Mouse (Mus musculus) retina, postnatal 1 day (tissue): ENCODE data around the gene Gosr2.

ENCODE experiments used
- DNase-seq: peaks from one replicate; pipeline ENCODE4 v3.0.0-alpha.2; 2012

Gene Gosr2

GRCm38 (mm10) chr11:103688271-103688979, 9.3 kb downstream of the Gosr2 start:
- DNase-seq: no peak

DNA sequence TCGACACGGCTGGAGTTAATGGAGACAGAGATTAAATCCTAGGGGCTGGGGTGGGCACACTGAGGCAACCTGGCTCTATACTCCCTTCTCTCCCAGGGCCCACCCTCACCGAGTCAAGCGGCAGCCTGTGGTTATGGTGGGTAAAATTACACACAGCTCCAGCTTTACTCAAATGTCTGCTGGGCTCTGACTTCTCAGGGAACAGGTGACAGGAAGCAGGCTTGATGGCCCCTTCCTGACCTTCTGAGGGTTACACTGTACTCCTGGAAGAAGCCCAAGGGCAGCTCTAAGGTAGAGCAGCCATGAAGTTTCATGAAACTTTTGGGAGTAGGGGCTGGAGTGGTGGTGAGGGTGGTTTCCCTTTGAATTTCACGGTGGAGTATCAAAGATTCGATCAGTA, 11.0 kb downstream of the Gosr2 start:
- DNase-seq: no peak

GRCm38 (mm10) chr11:103685261-103685736, 12.4 kb downstream of the Gosr2 start:
- DNase-seq: no peak

DNA sequence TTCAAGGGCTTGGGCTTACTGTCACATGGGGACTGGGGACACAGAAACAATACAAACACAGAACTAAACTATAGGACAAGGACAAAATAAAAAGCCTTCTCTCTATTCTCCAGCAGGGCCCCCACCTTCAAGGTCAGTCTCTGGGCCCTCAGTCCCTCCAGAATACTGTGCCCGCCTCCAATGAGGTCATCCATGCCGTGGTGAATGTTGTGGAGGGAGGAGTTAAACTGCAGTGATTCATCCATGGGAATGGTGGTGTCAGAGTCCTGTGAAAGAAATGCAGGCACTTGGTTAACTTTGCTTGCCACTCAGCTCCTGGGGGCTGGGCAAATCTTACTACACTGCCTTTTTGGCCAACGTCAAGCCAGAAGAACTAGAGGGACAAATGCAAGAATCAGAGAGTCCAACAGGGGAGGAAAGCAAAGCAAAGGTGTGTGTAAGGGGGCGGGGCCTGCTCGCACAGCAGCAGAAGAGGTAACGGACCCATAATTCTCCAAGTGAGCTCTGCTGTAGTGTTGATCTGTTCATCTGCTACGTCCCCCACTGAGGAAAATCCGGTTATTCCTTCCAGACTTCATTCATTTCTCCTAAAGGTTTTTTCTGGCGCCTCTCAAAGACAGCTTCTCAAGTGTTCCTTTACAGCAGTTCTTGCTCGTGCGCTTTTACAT, 13.9 kb downstream of the Gosr2 start:
- DNase-seq: no peak

DNA sequence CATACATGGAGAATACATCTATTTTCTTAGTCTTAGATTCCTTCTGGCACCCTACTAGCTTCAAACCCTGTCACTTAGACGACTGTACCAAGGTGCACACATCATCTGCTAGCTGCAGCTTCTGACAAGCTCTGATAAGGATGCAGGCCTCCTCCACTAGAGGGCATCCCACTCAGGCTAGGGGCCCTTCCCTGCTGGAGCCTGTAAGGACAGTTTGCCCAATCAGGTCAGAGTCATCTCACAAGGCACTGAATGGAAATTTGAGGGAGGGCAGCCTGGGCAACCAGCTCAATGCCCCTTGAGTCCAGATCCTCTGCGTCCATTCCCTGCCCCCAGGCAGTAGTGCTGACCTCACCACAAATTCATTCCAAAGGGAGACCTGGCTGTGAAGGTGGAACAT, 20.7 kb downstream of the Gosr2 start:
- peak; percentile 67 for DNase-seq

DNA sequence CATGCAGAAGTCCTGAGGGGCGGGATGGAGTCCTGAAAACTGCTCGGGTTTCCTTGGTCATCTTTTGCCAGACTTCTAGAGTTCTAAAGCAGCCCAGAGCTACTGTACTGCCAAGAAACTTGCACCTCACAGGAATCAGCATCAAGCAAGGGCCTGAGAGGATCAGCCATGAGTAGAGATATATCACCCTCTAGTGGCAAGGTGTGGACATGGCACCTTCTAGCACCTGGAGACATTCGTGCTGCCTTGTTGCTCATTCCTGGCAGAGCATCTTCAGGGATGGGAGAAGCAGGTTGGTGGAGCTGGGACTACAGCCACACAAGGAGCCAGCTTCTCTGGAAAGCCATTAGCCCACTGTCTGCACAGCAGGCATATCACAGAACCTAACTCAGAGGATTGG, 22.1 kb downstream of the Gosr2 start:
- peak; percentile 76 for DNase-seq

DNA sequence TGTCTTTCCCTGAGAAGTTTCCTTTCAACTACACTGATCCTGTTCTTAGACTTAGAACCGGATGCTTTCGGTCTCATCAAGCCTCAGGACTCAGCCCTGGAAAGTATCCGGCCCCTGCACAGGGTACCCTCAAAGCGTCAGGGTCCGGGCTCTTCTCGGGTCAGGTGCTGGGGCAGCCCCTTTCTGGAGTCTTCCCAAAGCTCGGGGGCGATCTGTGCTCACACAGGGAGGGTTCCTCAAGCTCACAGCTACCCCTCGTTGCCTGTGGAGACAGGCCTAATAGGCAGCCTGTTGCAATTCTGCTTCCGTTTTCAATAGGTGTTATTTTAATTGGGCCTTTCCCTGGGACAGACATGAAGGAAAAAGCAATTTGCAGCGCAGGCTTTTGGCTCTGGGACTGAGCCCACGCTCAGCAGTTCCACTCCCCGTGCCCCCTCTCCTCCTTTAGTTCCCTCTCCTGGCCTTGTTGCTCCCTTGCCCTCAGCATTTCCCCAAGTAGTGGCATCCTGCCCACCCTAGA, 30.7 kb downstream of the Gosr2 start:
- peak; percentile 9 for DNase-seq

DNA sequence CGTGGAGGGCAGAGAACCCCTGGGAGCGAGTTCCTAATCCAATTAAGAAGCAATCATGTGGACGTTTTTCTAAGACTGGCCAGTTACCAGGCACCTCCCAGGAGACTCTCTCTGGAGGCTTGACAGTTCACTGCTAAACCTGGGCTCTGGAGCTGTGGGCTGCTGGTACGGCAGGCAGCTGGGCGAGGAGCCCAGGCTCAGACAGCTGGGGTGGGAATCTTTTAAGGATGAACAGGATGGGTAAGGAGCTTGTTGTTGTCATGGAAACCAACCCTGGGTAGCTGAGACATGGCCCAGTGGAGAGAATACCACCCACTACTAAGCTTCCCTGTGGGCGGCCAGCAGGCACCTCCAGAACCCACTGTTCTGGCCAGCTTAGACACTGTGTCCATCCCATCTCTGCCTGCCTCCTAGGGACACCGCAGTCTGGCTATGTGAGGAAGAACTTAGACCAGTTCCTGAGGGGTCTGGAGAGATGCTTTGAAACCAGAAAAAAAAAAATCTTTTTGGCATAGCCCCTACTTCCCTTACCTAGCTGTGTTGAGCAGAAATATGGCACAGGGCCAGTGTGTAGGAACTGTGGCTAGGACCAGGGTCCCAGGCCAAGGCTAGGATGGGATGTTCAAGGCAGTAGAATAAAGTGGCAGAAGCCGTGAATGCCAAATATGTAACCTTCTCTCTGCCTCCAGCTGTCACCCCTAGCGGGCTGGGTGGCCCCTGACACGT, 31.4 kb downstream of the Gosr2 start:
- peak; percentile 65 for DNase-seq

- DNase-seq: no peak
These were observed 32.0 kb downstream of the Gosr2 start for GRCm38 (mm10) chr11:103665695-103666094.

DNA sequence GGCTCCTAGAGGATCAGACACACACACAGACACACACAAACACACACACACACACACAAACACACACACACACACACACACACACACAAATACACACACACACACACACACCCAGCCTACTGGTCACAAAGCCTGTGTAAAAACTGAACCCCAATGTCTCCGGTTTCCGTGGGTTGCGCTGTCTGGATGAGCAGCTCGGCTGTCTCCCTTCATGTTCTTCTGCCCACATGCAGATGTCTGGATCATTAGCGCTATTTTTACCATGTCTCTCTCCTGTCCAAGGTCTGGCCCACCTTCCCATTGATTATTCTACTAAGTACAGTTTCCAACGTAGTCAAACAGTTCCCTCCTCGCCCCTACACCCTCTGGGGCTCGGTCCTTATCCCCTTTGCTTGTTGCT, 34.6 kb downstream of the Gosr2 start:
- DNase-seq: no peak

DNA sequence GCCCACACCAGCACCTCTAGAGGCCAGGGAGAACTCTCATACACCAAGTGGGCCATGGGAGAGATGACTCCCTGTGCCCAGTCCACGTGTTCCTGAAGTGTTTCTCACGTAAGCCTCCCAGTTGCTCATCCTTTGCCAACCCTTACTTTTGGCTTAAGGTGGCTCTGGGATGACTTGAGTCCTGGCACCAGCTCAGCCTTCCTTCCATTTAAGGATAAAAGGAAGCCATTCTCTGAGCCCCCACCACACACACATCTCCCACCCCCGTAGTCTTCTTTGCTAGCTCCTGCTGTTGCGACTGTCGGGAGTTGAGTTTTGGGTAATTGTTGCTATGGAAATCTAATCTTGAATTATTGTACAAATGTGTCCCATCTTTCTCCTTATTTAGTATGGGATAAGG, 35.2 kb downstream of the Gosr2 start:
- no peak for DNase-seq

DNA sequence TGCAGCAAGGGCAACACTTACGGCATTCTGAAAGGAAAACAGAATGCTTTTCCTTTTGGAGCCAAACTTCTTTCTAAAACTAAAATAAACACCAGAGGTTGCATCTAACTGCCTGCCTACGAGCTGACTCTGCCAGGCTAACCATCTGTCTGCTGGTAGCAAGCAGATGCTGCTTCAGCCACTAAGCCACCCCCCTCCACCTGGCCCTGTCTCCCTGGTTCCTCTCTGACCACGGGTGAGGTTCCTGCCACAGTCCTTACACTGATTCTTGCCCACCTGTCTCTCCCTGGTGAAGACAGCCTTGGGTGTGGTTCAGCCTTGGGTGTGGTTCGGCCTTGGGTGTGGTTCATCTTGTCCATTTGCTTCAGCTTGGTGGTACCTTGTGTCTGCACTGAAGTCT, 35.8 kb downstream of the Gosr2 start:
- DNase-seq: peak; percentile 24

DNA sequence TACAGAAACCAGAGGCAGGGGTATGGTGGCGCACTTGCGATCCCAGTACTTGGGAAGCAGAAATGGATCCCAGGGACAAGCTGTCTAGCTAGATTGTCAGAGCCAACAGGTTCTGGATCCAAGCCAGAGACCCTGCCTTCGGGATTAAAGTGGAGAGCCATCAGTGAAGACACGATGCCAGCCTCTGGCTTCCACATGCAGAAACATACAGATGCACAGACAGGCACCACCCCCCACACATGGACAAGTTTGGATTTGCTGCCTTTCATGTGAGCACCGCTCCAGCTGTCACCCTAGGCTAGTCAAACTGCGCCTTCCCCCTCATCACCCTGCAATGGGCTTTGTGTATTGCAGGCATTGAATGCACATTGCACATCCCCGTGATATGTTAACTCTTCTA, 39.5 kb downstream of the Gosr2 start:
- peak; percentile 21 for DNase-seq

- peak; percentile 60 for DNase-seq
These were observed 41.2 kb downstream of the Gosr2 start for GRCm38 (mm10) chr11:103656520-103656919.

- DNase-seq: no peak
These were observed 44.2 kb downstream of the Gosr2 start for GRCm38 (mm10) chr11:103653359-103653965.

DNA sequence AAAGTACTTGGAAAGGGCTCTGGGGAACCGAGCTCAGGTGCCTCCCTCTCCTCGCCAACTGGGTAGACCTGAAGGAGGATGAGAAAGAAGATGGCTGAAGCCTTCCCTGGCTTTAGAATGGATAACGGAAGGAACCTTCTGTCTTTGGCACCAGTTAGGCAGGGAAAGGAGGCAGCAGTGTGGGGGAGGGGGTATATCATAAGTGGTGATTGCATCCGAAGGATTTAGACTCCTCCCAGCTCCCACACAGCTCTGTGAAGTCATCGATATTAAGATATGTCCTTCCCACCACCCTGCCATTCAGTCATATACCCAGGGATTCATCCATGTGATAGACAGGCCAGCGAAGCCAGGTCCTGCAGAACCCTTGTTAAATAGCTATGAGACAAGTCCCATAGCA, 46.3 kb downstream of the Gosr2 start:
- no peak for DNase-seq

DNA sequence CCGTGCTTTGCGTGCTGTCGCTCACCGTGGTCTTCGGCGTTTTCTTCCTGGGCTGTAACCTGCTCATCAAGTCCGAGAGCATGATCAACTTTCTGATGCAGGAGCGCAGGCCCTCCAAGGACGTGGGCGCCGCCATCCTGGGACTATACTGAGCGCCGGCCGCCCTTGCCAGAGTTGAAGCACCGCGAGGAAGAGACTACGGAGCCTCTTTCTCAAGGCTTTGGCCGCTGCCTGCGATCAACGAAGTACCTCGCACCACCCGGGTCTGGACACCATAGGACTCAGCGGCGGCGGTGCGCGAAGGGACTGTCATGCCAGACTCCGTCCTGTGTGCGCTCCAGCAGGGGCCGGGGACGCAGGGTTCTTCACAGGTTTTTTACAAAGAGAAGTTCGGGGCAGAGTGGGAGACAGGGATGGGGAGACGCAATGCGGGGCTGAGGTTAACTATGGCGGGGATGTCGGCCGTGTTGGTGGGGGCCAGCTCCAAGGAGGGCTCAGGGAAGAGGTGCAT, 47.7 kb downstream of the Gosr2 start:
- DNase-seq: no peak

- DNase-seq: peak; percentile 44
These were observed 48.3 kb downstream of the Gosr2 start, which contains the start of gene Rprml for GRCm38 (mm10) chr11:103649301-103649982. Gene Rprml (plus strand): TSS chr11:103649570.

GRCm38 (mm10) chr11:103648656-103649055, 49.0 kb downstream of the Gosr2 start:
- no peak for DNase-seq

DNA sequence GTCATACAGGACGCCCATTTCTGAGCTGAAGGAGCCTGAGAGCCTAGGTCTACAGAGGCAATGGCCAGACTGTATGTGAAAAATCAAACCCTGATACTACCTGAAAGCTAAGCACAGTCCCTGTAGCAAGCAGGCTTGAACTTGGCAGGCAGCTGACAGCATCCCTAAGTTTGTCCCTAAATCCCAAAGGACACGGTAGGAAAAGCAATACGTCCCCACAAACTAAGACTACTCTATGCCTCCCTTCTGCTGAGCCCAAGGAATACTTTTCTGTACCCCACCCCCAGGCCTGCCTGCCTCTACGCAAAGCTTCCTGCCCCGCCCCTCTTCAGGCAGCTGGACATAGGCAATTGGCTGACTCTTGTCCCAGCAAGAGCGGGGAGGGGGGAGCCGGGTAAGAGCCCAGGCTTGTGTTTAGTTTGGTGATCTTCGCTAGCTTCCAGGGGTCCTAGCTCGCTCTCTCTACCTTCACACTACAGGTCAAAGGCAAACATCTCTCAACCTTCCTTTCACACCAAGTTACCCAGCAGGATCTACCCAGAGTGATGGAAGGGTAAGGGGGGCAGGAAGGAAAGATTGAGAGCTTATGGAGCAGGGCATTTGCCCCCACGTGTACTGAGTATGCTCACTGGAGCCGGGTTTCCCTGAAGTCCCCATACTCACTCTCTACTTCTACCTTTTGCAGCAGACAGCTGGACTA, 49.6 kb downstream of the Gosr2 start:
- DNase-seq: no peak

DNA sequence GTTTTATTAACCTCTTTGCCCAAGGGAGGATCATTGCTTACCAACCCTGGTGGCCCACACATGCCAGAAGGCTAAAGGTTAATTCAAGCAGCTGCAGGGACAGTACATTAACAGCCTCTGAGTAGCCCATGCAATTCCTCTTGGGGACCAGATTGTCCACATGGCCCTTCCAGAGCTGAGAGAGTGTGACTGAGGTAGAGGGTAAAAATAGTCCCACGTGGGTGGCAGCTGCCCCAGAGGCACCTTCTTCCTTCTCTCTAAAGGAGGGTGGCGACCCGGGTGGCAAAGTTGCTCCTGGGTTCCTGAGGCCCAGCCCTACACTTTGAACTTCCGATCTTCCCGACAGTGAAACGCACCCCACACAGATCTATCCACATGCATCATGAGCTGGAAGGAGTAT, 51.4 kb downstream of the Gosr2 start:
- DNase-seq: no peak

DNA sequence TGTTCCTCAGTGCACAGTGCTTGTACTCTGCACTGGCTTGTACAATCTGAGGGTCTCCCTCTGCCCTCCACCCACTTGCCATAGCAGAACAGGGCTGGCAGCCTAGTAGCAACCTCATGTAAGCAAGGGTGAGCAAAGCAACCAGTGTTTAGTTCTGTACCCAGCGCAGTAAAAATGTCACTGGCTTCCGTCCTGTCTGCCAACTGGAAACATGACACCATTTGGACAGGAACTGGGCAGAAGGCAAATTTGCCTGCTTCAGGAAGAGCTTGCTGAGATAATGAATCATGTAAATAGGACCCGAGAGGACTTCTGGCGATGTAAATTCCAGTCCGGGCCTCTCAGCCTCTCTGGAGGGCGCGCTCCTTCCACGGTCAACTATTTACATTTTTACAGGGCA, 52.0 kb downstream of the Gosr2 start:
- DNase-seq: no peak
